Mouse (Mus musculus): ENCODE results near the gene Popdc3. TPM values are rescaled to one million over a fixed set of nuclear protein-coding genes. Genes with fewer than 3 reads are reported as not detected.
"Not testable (repeated sequence)": the region's sequence is repeated elsewhere in the genome, so short reads cannot be mapped to it uniquely, and the experiment has no call there.

The Popdc3 gene
- polyA plus RNA-seq, 1 experiment from 2014 or later: 2.8 TPM

GRCm38 (mm10) chr10:45348143-45348542 lies 170.2 kb downstream of the Popdc3 start:
- WGBS: 92% methylated on average over 3 of the region's 3 CpGs
- not testable (repeated sequence) for H3K4me1 ChIP-seq (ENCODE audit: control insufficient read depth, insufficient read depth, low read depth, low read length); H3K36me3 ChIP-seq (ENCODE audit: control insufficient read depth, insufficient read depth, low read length); H3K27me3 ChIP-seq (replicated peaks; ENCODE audit: control insufficient read depth, insufficient read depth, low read length); H3K27ac ChIP-seq (ENCODE audit: low read depth, low read length); H3K4me2 ChIP-seq (ENCODE audit: low read length); H3K9ac ChIP-seq (ENCODE audit: low read depth, low read length); H3K4me3 ChIP-seq (ENCODE audit: low read length); ATAC-seq; H3K9me3 ChIP-seq (ENCODE audit: control insufficient read depth, low read length)

GRCm38 (mm10) chr10:45356091-45356490 lies 178.2 kb downstream of the Popdc3 start:
- no peaks in the 10 kb centered on the region for H3K36me3 ChIP-seq (ENCODE audit: control insufficient read depth, insufficient read depth, low read length)
- H3K4me2 ChIP-seq (ENCODE audit: low read length): no peak overlapping the region
- H3K9ac ChIP-seq (ENCODE audit: low read depth, low read length): no peak overlapping the region
- no peaks in the 10 kb centered on the region for H3K4me1 ChIP-seq (ENCODE audit: control insufficient read depth, insufficient read depth, low read depth, low read length)
- no peak overlapping the region for H3K27ac ChIP-seq (ENCODE audit: low read depth, low read length)
- H3K9me3 ChIP-seq (ENCODE audit: control insufficient read depth, low read length): no peaks in the 10 kb centered on the region
- no peak overlapping the region for H3K4me3 ChIP-seq (ENCODE audit: low read length)
- H3K27me3 ChIP-seq (replicated peaks; ENCODE audit: control insufficient read depth, insufficient read depth, low read length): no peaks in the 10 kb centered on the region
- no peak for ATAC-seq
- 93% methylated on average over 6 of the region's 6 CpGs for WGBS

GRCm38 (mm10) chr10:45363396-45363795 lies 185.5 kb downstream of the Popdc3 start:
- Histone ChIP-seq H3K4me1 (ENCODE audit: control insufficient read depth, insufficient read depth, low read depth, low read length) (no peaks in the 10 kb centered on the region), H3K9me3 (ENCODE audit: control insufficient read depth, low read length) (no peaks in the 10 kb centered on the region), H3K4me2 (ENCODE audit: low read length) (no peak overlapping the region), H3K27me3 (replicated peaks; ENCODE audit: control insufficient read depth, insufficient read depth, low read length) (no peaks in the 10 kb centered on the region), H3K36me3 (ENCODE audit: control insufficient read depth, insufficient read depth, low read length) (no peaks in the 10 kb centered on the region), H3K4me3 (ENCODE audit: low read length) (no peak overlapping the region), H3K27ac (ENCODE audit: low read depth, low read length) (no peak overlapping the region), H3K9ac (ENCODE audit: low read depth, low read length) (no peak overlapping the region)
- WGBS: 49% methylated on average over 5 of the region's 5 CpGs
- ATAC-seq: 0 out of 2 replicates have a peak, but pooled peaks have one; percentile 31

- no peak overlapping the region for H3K4me3 ChIP-seq (ENCODE audit: low read length)
- no peaks in the 10 kb centered on the region for H3K4me1 ChIP-seq (ENCODE audit: control insufficient read depth, insufficient read depth, low read depth, low read length)
- H3K9me3 ChIP-seq (ENCODE audit: control insufficient read depth, low read length): no peaks in the 10 kb centered on the region
- WGBS: 80% methylated on average over 17 of the region's 17 CpGs
- H3K4me2 ChIP-seq (ENCODE audit: low read length): no peak overlapping the region
- peak; percentile 19; the same call in 1 of the 2 replicates for ATAC-seq
- H3K27me3 ChIP-seq (replicated peaks; ENCODE audit: control insufficient read depth, insufficient read depth, low read length): no peaks in the 10 kb centered on the region
- H3K27ac ChIP-seq (ENCODE audit: low read depth, low read length): no peak overlapping the region
- H3K9ac ChIP-seq (ENCODE audit: low read depth, low read length): no peak overlapping the region
- no peaks in the 10 kb centered on the region for H3K36me3 ChIP-seq (ENCODE audit: control insufficient read depth, insufficient read depth, low read length)
Measured at GRCm38 (mm10) chr10:45366987-45367705, 189.2 kb downstream of the Popdc3 start.

Other genes with a start within 250 kb of the Popdc3 start
- gene Prep, start 110.9 kb upstream of the Popdc3 start, polyA plus RNA-seq (2015; fragmentation: Nextera tagmentation; extraction: Ambion mirVana): 26.9 and 28.1 TPM in 2 replicates
- gene Bves, start 157.7 kb downstream of the Popdc3 start, polyA plus RNA-seq (2015; fragmentation: Nextera tagmentation; extraction: Ambion mirVana): 1.5 and 2.4 TPM in 2 replicates

All from hindbrain, embryonic 16.5 days (tissue).